Mouse (Mus musculus): ENCODE measurements around the gene Lpp. TPM values are rescaled to one million over a fixed set of nuclear protein-coding genes. Genes with fewer than 3 reads are reported as not detected.

Lpp gene
- polyA plus RNA-seq, 1 experiment from 2014 or later: 46.6 TPM

GRCm38 (mm10) chr16:24420603-24421120, 27.4 kb downstream of the Lpp start:
- 54% methylated on average over 5 of the region's 5 CpGs for WGBS

DNA sequence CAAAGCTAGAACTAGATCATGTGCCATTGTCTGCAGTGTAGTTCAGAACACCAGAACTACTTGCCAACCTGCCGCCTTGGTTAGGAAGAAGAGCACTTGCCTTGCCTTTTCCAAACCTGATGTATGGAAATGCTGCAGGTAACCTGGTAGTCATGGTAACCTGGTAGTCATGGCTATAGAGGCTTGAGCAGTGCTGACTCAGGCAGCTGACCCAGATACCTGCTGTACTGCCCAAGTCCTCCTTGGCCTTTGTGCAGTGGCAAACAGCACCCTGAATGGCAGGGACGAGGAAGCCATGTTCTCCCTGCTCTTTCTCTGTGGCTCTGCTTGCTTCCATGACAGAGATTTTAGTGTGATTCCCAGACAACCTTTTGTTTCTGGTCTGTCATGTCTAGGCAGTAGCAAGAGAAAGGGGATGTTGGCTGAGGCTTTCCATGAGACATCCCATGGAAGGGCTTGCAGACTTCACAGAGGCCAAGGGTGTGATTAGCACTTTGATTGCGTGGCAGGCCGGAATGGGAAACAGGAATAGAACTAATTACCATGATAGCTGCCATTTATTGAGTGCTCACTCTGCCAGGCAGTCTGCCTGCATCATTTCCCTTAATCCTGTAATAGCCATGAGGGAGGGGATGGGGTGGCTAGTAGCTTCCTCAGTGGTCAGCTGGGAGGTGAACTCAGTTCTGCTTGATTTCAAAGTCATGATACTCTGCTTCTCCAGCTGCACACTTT, 28.5 kb downstream of the Lpp start:
- H3K27ac ChIP-seq (replicated peaks in 1 of 2; ENCODE audit: control insufficient read depth in 1 of 2, insufficient read depth in 1 of 2, low read depth in 2 of 2, low read length in 2 of 2): no peak overlapping the region
- no peaks in the 10 kb centered on the region for H3K27me3 ChIP-seq (ENCODE audit: control insufficient read depth, insufficient read depth, low read length)
- H3K4me3 ChIP-seq (ENCODE audit: control insufficient read depth in 1 of 2, insufficient read depth in 1 of 2, low read depth in 1 of 2, low read length in 2 of 2): no peak overlapping the region
- H3K4me1 ChIP-seq (ENCODE audit: control insufficient read depth in 2 of 2, insufficient read depth in 2 of 2, low read length in 2 of 2): peaks cover 43 to 79% of the 10 kb centered on the region in 2 experiments
- no peaks in the 10 kb centered on the region for H3K9me3 ChIP-seq (ENCODE audit: control insufficient read depth, low read length)
- WGBS: 57% methylated on average over 4 of the region's 4 CpGs
- H3K4me2 ChIP-seq (ENCODE audit: low read length): no peak overlapping the region
- no peak for ATAC-seq (ENCODE audit: insufficient number of reproducible peaks, insufficient read depth, low FRiP score, low read depth)
- 0 out of 2 replicates have a peak, but pooled peaks cover 5% of the 10 kb centered on the region for H3K36me3 ChIP-seq (ENCODE audit: control insufficient read depth, insufficient read depth, low read length)
- no peak overlapping the region for H3K9ac ChIP-seq (ENCODE audit: low read length)

More at GRCm38 (mm10) chr16:24420603-24421120, 27.4 kb downstream of the Lpp start:
- Histone ChIP-seq H3K36me3 (ENCODE audit: control insufficient read depth, insufficient read depth, low read length) (peaks cover 17% of the 10 kb centered on the region), H3K27ac (replicated peaks in 1 of 2; ENCODE audit: control insufficient read depth in 1 of 2, insufficient read depth in 1 of 2, low read depth in 2 of 2, low read length in 2 of 2) (no peak overlapping the region), H3K9me3 (ENCODE audit: control insufficient read depth, low read length) (no peaks in the 10 kb centered on the region), H3K4me1 (ENCODE audit: control insufficient read depth in 2 of 2, insufficient read depth in 2 of 2, low read length in 2 of 2) (peaks cover 40 to 73% of the 10 kb centered on the region in 2 experiments), H3K27me3 (ENCODE audit: control insufficient read depth, insufficient read depth, low read length) (no peaks in the 10 kb centered on the region), H3K4me2 (ENCODE audit: low read length) (no peak overlapping the region), H3K9ac (ENCODE audit: low read length) (no peak overlapping the region), H3K4me3 (ENCODE audit: control insufficient read depth in 1 of 2, insufficient read depth in 1 of 2, low read depth in 1 of 2, low read length in 2 of 2) (no peak overlapping the region)
- no peak for ATAC-seq (ENCODE audit: insufficient number of reproducible peaks, insufficient read depth, low FRiP score, low read depth)

- Histone ChIP-seq H3K9me3 (ENCODE audit: control insufficient read depth, low read length) (no peaks in the 10 kb centered on the region), H3K4me2 (ENCODE audit: low read length) (no peak overlapping the region), H3K36me3 (ENCODE audit: control insufficient read depth, insufficient read depth, low read length) (0 out of 2 replicates have a peak, but pooled peaks cover 3% of the 10 kb centered on the region), H3K4me1 (ENCODE audit: control insufficient read depth in 2 of 2, insufficient read depth in 2 of 2, low read length in 2 of 2) (peaks cover 31 to 78% of the 10 kb centered on the region in 2 experiments), H3K9ac (ENCODE audit: low read length) (no peak overlapping the region), H3K27ac (replicated peaks in 1 of 2; ENCODE audit: control insufficient read depth in 1 of 2, insufficient read depth in 1 of 2, low read depth in 2 of 2, low read length in 2 of 2) (peak overlapping the region; percentile 90 to 92; a peak in 3 of 4 replicates), H3K4me3 (ENCODE audit: control insufficient read depth in 1 of 2, insufficient read depth in 1 of 2, low read depth in 1 of 2, low read length in 2 of 2) (no peak overlapping the region), H3K27me3 (ENCODE audit: control insufficient read depth, insufficient read depth, low read length) (no peaks in the 10 kb centered on the region)
- 79% methylated on average over 4 of the region's 4 CpGs for WGBS
- no peak for ATAC-seq (ENCODE audit: insufficient number of reproducible peaks, insufficient read depth, low FRiP score, low read depth)
Measured at GRCm38 (mm10) chr16:24423196-24423595, 29.9 kb downstream of the Lpp start.

- H3K4me3 ChIP-seq (ENCODE audit: control insufficient read depth in 1 of 2, insufficient read depth in 1 of 2, low read depth in 1 of 2, low read length in 2 of 2): no peak overlapping the region
- H3K27me3 ChIP-seq (ENCODE audit: control insufficient read depth, insufficient read depth, low read length): no peaks in the 10 kb centered on the region
- 65% methylated on average over 4 of the region's 4 CpGs for WGBS
- ATAC-seq (ENCODE audit: insufficient number of reproducible peaks, insufficient read depth, low FRiP score, low read depth): no peak
- H3K36me3 ChIP-seq (ENCODE audit: control insufficient read depth, insufficient read depth, low read length): 0 out of 2 replicates have a peak, but pooled peaks cover 3% of the 10 kb centered on the region
- peak overlapping the region; percentile 90 to 92 for H3K27ac ChIP-seq (replicated peaks in 1 of 2; ENCODE audit: control insufficient read depth in 1 of 2, insufficient read depth in 1 of 2, low read depth in 2 of 2, low read length in 2 of 2)
- H3K9ac ChIP-seq (ENCODE audit: low read length): peak overlapping the region; percentile 61; the same call in 1 of the 2 replicates
- H3K4me2 ChIP-seq (ENCODE audit: low read length): no peak overlapping the region; the same call in 1 of the 2 replicates
- peaks cover 29 to 78% of the 10 kb centered on the region in 2 experiments for H3K4me1 ChIP-seq (ENCODE audit: control insufficient read depth in 2 of 2, insufficient read depth in 2 of 2, low read length in 2 of 2)
- no peaks in the 10 kb centered on the region for H3K9me3 ChIP-seq (ENCODE audit: control insufficient read depth, low read length)
Measured at GRCm38 (mm10) chr16:24423751-24424150, 30.4 kb downstream of the Lpp start.

DNA sequence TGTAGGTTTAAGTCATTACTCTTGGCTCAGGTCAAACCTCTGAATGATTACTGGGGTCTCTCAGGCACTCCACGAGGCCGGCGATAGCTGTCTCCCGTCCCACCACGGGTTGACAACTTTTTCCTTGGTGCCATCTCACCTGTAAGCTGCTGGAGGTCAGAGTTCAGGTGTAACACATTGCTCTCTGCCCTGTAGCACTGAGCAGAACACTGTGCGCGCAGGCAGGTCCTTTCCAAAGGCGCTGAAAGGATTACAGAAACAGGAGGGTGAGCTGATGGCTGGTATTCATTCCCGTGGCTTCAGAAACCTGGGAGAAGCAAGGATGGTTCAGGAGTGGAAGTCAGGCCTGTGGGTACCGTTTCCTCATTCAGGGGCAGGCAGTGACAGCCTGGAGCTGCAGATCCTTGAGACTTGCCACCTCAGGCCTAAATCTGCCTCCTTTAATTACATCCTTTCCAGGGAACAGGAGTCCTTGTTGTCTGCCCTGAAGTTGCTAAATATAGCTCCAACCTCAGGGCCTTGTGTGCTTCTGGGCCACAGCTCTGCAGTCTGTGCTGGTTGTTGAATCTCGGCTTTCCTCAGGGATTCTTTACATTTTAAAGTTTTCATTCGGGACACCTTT, 31.2 kb downstream of the Lpp start:
- Histone ChIP-seq H3K27me3 (ENCODE audit: control insufficient read depth, insufficient read depth, low read length) (no peaks in the 10 kb centered on the region), H3K4me2 (ENCODE audit: low read length) (peak overlapping the region; percentile 2; the same call in 1 of the 2 replicates), H3K4me3 (ENCODE audit: control insufficient read depth in 1 of 2, insufficient read depth in 1 of 2, low read depth in 1 of 2, low read length in 2 of 2) (no peak overlapping the region), H3K9ac (ENCODE audit: low read length) (peak overlapping the region; percentile 61), H3K36me3 (ENCODE audit: control insufficient read depth, insufficient read depth, low read length) (0 out of 2 replicates have a peak, but pooled peaks cover 3% of the 10 kb centered on the region), H3K9me3 (ENCODE audit: control insufficient read depth, low read length) (no peaks in the 10 kb centered on the region), H3K27ac (replicated peaks in 1 of 2; ENCODE audit: control insufficient read depth in 1 of 2, insufficient read depth in 1 of 2, low read depth in 2 of 2, low read length in 2 of 2) (peak overlapping the region; percentile 90 to 92), H3K4me1 (ENCODE audit: control insufficient read depth in 2 of 2, insufficient read depth in 2 of 2, low read length in 2 of 2) (peaks cover 33 to 84% of the 10 kb centered on the region in 2 experiments)
- ATAC-seq (ENCODE audit: insufficient number of reproducible peaks, insufficient read depth, low FRiP score, low read depth): no peak
- 38% methylated on average over 12 of the region's 12 CpGs for WGBS

- Histone ChIP-seq H3K27ac (replicated peaks in 1 of 2; ENCODE audit: control insufficient read depth in 1 of 2, insufficient read depth in 1 of 2, low read depth in 2 of 2, low read length in 2 of 2) (0 out of 4 replicates have a peak overlapping the region, but pooled peaks of 1 of the 2 experiments have one; percentile 17), H3K9ac (ENCODE audit: low read length) (no peak overlapping the region), H3K36me3 (ENCODE audit: control insufficient read depth, insufficient read depth, low read length) (0 out of 2 replicates have a peak, but pooled peaks cover 3% of the 10 kb centered on the region), H3K4me1 (ENCODE audit: control insufficient read depth in 2 of 2, insufficient read depth in 2 of 2, low read length in 2 of 2) (peaks cover 36 to 82% of the 10 kb centered on the region in 2 experiments), H3K4me2 (ENCODE audit: low read length) (0 out of 2 replicates have a peak overlapping the region, but pooled peaks have one; percentile 1), H3K27me3 (ENCODE audit: control insufficient read depth, insufficient read depth, low read length) (no peaks in the 10 kb centered on the region), H3K4me3 (ENCODE audit: control insufficient read depth in 1 of 2, insufficient read depth in 1 of 2, low read depth in 1 of 2, low read length in 2 of 2) (no peak overlapping the region), H3K9me3 (ENCODE audit: control insufficient read depth, low read length) (no peaks in the 10 kb centered on the region)
- ATAC-seq (ENCODE audit: insufficient number of reproducible peaks, insufficient read depth, low FRiP score, low read depth): no peak
- WGBS: 25% methylated on average over 3 of the region's 3 CpGs
Measured at GRCm38 (mm10) chr16:24425816-24426215, 32.5 kb downstream of the Lpp start.

- Histone ChIP-seq H3K4me1 (ENCODE audit: control insufficient read depth in 2 of 2, insufficient read depth in 2 of 2, low read length in 2 of 2) (peaks cover 30 to 75% of the 10 kb centered on the region in 2 experiments), H3K4me2 (ENCODE audit: low read length) (no peak overlapping the region), H3K27me3 (ENCODE audit: control insufficient read depth, insufficient read depth, low read length) (no peaks in the 10 kb centered on the region), H3K36me3 (ENCODE audit: control insufficient read depth, insufficient read depth, low read length) (no peaks in the 10 kb centered on the region), H3K9me3 (ENCODE audit: control insufficient read depth, low read length) (no peaks in the 10 kb centered on the region), H3K9ac (ENCODE audit: low read length) (no peak overlapping the region), H3K27ac (replicated peaks in 1 of 2; ENCODE audit: control insufficient read depth in 1 of 2, insufficient read depth in 1 of 2, low read depth in 2 of 2, low read length in 2 of 2) (0 out of 4 replicates have a peak overlapping the region, but pooled peaks of 1 of the 2 experiments have one; percentile 17), H3K4me3 (ENCODE audit: control insufficient read depth in 1 of 2, insufficient read depth in 1 of 2, low read depth in 1 of 2, low read length in 2 of 2) (no peak overlapping the region)
- WGBS: 73% methylated on average over 3 of the region's 3 CpGs
- no peak for ATAC-seq (ENCODE audit: insufficient number of reproducible peaks, insufficient read depth, low FRiP score, low read depth)
Measured at GRCm38 (mm10) chr16:24427606-24428005, 34.3 kb downstream of the Lpp start.

All from heart, embryonic 14.5 days (tissue).